Mouse (Mus musculus) heart, postnatal 0 days (tissue): ENCODE results near the gene Rasgrp3. TPM values are rescaled to one million over a fixed set of nuclear protein-coding genes. Genes with fewer than 3 reads are reported as not detected.
A peak's percentile ranks its signal among the peaks of the same experiment; 100 is the strongest.
"Not testable (repeated sequence)": the region's sequence is repeated elsewhere in the genome, so short reads cannot be mapped to it uniquely, and the experiment has no call there.

ENCODE experiments used
- ATAC-seq: fragments of 200-750 bp; cut with Nextera tagmentation; 2 replicates; pipeline ENCODE4 v1.8.0; 2017; ENCODE audit warnings: low read depth, moderate number of reproducible peaks, moderate library complexity; ENCODE audit not compliant: insufficient read depth
- DNase-seq: peaks from one replicate; pipeline ENCODE4 v3.0.0-alpha.2; 2016; ENCODE audit warnings: low spot score
- H3K27ac ChIP-seq: fragments of 300-500 bp; sonication (generic); 2 replicates; pipeline ENCODE4 v1.5.1; 2014; ENCODE audit warnings: low read depth, mild to moderate bottlenecking
- H3K27me3 ChIP-seq: fragments of 300-500 bp; sonication (generic); 2 replicates; pipeline ENCODE4 v1.6.1; 2014; ENCODE audit warnings: low read length, mixed read lengths; ENCODE audit not compliant: control insufficient read depth, insufficient read depth
- H3K36me3 ChIP-seq: fragments of 300-500 bp; sonication (generic); replicated peaks from 2 replicates; pipeline ENCODE4 v1.6.1; 2014; ENCODE audit warnings: low read length, mixed read lengths; ENCODE audit not compliant: control insufficient read depth, insufficient read depth
- H3K4me1 ChIP-seq: fragments of 300-500 bp; sonication (generic); 2 replicates; pipeline ENCODE4 v1.6.1; 2014; ENCODE audit warnings: antibody characterized with exemption; ENCODE audit not compliant: control insufficient read depth, insufficient read depth
- H3K4me2 ChIP-seq: fragments of 300-500 bp; sonication (generic); 2 replicates; pipeline ENCODE4 v1.6.1; 2014; ENCODE audit warnings: low read depth, mild to moderate bottlenecking, low read length, moderate library complexity
- H3K4me3 ChIP-seq: fragments of 300-500 bp; sonication (generic); 2 replicates; pipeline ENCODE4 v1.5.1; 2014; ENCODE audit warnings: low read depth, low read length
- H3K9ac ChIP-seq: fragments of 300-500 bp; sonication (generic); replicated peaks from 2 replicates; pipeline ENCODE4 v1.6.1; 2014; ENCODE audit warnings: low read depth, low read length, mixed read lengths
- H3K9me3 ChIP-seq: fragments of 300-500 bp; sonication (generic); replicated peaks from 2 replicates; pipeline ENCODE4 v1.6.1; 2016; ENCODE audit warnings: low read length; ENCODE audit not compliant: control insufficient read depth
- CTCF ChIP-seq: IDR thresholded peaks from 2 replicates; pipeline ENCODE4 v1.5.1; 2016; ENCODE audit warnings: antibody characterized with exemption, control low read depth, low read depth
- EP300 ChIP-seq: IDR thresholded peaks from 2 replicates; pipeline ENCODE4 v1.6.1; 2016; ENCODE audit warnings: antibody characterized with exemption, low read depth
- WGBS: fragments of 180-500 bp; shearing (Covaris S2); extraction: QIAGEN DNeasy Blood & Tissue Kit; methylation state at CpG from one replicate; pipeline ENCODE4 v1.1.7; 2014; 5-methylcytosine and 5-hydroxymethylcytosine counted together
- polyA plus RNA-seq: library from polyadenylated mRNA; unstranded; fragments of >200 nt; fragmentation: Nextera tagmentation; extraction: Ambion mirVana; gene quantifications from 2 replicates; pipeline ENCODE4 v1.2.1, GENCODE M21; 2015
- total RNA-seq: library from RNA; depleted of rRNA; stranded (reverse); fragments of >200 nt; gene quantifications from 2 replicates; pipeline ENCODE4 v1.2.3, GENCODE M21; 2014; ENCODE audit warnings: low replicate concordance

The Rasgrp3 gene
- total and polyA plus RNA-seq, 2 experiments from 2014 or later, result 17.2 to 23.5 TPM

DNA sequence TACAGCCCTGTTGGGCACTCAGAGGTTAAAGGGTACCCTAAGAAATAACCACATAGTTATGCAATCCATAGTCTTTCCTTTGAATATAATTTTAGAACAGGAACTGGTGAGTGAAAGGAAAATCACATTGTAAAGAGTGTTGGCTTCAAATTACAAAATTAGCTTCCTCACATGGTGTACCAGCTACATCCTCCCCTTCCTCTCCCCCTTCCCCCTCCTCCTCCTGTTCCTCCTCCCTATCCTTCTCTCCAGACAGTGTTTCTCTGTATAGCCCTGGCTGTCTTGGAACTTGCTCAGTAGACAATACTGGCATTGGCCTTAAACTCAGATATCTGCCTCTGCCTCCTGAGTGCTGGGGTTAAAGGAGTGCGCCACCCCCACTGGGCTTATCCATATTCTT lies 26.1 kb downstream of the Rasgrp3 start:
- Histone ChIP-seq H3K27ac (no peak overlapping the region), H3K4me1 (peaks cover 19% of the 10 kb centered on the region), H3K27me3 (no peaks in the 10 kb centered on the region), H3K4me3 (no peak overlapping the region), H3K4me2 (no peak overlapping the region), H3K36me3 (no peaks in the 10 kb centered on the region), H3K9me3 (no peaks in the 10 kb centered on the region), H3K9ac (no peak overlapping the region)
- no peak for DNase-seq
- TF ChIP-seq EP300 (no peak), CTCF (no peak)
- no peak for ATAC-seq
- WGBS, result 81% methylated on average over 1 of the region's 1 CpGs

DNA sequence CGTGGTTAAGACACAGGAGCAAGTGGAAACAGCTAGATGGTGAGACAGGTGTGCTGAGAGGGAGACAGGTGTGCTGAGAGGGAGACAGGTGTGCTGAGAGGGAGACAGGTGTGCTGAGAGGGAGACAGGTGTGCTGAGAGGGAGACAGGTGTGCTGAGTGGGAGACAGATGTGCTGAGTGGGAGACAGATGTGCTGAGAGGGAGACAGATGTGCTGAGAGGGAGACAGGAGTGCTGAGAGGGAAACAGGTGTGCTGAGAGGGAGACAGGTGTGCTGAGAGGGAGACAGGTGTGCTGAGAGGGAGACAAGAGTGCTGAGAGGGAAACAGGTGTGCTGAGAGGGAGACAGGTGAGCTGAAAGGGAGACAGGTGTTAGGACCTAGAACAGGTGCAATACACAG lies 27.5 kb downstream of the Rasgrp3 start:
- not testable (repeated sequence) for H3K9me3 ChIP-seq, H3K36me3 ChIP-seq, H3K27ac ChIP-seq, H3K4me3 ChIP-seq, DNase-seq, H3K27me3 ChIP-seq, ATAC-seq, H3K4me2 ChIP-seq, H3K9ac ChIP-seq
- peaks cover 19% of the 10 kb centered on the region for H3K4me1 ChIP-seq
- 86% methylated on average over 1 of the region's 1 CpGs for WGBS

DNA sequence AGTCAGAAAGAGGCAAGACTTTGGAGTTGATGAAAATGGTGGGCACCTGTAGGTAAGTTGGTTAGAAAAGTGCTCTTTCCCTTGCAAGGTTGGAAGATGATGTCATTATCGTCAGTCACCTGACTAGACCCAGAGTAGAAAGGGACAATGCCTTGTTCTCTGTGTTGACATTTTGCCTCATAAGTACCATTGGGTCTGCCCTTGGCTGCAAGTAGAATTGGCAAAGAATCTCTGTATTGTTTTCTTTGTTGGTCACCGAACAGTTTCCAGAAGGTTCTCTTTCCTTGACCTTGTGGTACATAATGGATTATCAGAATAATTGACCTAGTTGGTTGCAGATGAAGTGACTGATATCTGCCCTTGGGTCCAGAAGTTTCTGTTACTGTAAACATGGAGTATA lies 27.9 kb downstream of the Rasgrp3 start:
- no peaks in the 10 kb centered on the region for H3K36me3 ChIP-seq
- no peak overlapping the region; the same call in 1 of the 2 replicates for H3K27ac ChIP-seq
- no peak overlapping the region for H3K4me3 ChIP-seq
- TF ChIP-seq CTCF, result no peak
- no peak for TF ChIP-seq EP300
- 74% methylated on average over 2 of the region's 2 CpGs for WGBS
- H3K9ac ChIP-seq, result no peak overlapping the region
- ATAC-seq (no peak), DNase-seq (no peak)
- no peak overlapping the region for H3K4me2 ChIP-seq
- no peaks in the 10 kb centered on the region for H3K27me3 ChIP-seq
- no peaks in the 10 kb centered on the region for H3K9me3 ChIP-seq
- peaks cover 19% of the 10 kb centered on the region for H3K4me1 ChIP-seq

DNA sequence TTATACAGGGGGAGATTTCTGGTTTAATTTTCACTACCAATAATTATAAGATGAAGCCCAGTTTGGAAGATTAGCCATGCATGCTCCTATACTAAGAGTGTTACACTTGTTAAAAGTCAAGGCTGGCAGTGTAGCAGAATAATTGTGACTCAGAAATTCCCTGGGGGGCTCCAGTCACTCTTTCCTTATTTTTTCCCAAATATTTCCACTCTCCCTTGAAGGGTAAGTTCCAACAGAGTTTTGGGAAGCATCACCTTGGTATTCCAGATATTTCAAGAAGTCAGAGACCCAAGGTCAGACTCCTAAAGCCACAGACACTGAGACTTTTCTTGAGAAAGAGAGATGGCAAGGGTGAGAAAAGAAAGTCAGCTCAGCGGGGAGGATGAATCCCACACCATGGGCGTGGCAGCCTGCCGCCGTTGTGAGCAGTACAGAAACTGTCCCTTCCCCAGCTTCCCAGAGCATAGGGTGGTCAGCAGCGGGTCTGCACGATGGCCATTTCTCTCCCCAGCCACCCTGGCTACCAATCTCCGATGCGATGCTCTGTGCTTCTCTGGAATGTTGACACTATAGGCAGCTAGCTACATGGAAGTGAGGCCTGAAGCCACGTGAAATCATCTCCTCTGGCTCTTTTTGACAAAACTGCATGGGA lies 28.8 kb downstream of the Rasgrp3 start:
- 0 out of 2 replicates have a peak, but pooled peaks have one; percentile 2 for ATAC-seq
- Histone ChIP-seq H3K9me3 (no peaks in the 10 kb centered on the region), H3K36me3 (no peaks in the 10 kb centered on the region), H3K27ac (peak overlapping the region; percentile 86), H3K27me3 (no peaks in the 10 kb centered on the region), H3K4me2 (peak overlapping the region; percentile 54), H3K4me1 (peaks cover 19% of the 10 kb centered on the region), H3K4me3 (no peak overlapping the region), H3K9ac (no peak overlapping the region)
- DNase-seq, result no peak
- WGBS, result 22% methylated on average over 9 of the region's 9 CpGs
- TF ChIP-seq EP300 (no peak), CTCF (no peak)

DNA sequence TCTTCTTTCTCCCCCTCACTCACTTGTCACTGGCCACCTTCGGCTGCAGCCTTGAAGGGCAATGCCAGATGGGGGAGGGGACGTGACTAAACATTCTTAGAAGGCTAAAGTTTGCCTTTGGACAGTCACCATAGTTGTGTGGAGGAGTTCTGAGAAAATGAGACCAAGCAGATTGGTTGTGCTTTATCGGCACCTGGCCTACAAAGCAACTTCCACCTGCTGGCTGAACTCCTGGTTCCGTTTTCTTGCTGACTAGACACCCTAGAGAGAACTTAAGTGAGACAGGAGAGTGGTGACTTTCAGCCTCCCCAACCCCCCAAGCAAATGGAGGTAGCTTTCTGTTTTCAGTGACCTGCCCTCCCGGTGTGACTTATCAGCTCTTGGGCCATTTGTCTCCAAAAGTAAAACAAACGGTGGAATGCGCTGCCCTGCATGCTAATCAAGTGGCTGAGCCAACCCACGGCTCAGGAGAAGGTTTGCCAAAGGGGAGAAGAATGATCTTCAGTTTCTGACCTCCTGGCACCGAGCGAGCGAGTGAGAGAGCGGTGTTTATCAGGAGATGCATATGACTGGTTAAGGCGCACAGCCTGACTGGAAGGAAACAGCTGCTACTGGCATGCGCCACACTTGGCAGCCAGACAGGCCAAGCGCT lies 29.4 kb downstream of the Rasgrp3 start:
- under 1% methylated on average over 15 of the region's 15 CpGs for WGBS
- no peak for TF ChIP-seq CTCF
- no peak for TF ChIP-seq EP300
- ATAC-seq (peak; percentile 96), DNase-seq (peak; percentile 90)
- no peaks in the 10 kb centered on the region for H3K27me3 ChIP-seq
- peak overlapping the region; percentile 15; the same call in 1 of the 2 replicates for H3K9ac ChIP-seq
- H3K4me3 ChIP-seq, result peak overlapping the region; percentile 30
- H3K36me3 ChIP-seq, result no peaks in the 10 kb centered on the region
- H3K4me1 ChIP-seq, result peaks cover 19% of the 10 kb centered on the region
- H3K9me3 ChIP-seq, result no peaks in the 10 kb centered on the region
- H3K27ac ChIP-seq, result peak overlapping the region; percentile 86
- peak overlapping the region; percentile 54 for H3K4me2 ChIP-seq
